Mouse (Mus musculus) lung, embryonic 16.5 days (tissue): Measurements from ENCODE around the gene Map7d2. TPM values are rescaled to one million over a fixed set of nuclear protein-coding genes. Genes with fewer than 3 reads are reported as not detected.

Source experiments
- ATAC-seq: fragments of 200-750 bp; cut with Nextera tagmentation; 2 replicates; pipeline ENCODE4 v1.8.0; 2017; ENCODE audit warnings: low read depth, mild to moderate bottlenecking, moderate library complexity
- H3K27ac ChIP-seq: fragments of 300-500 bp; sonication (generic); 2 replicates; pipeline ENCODE4 v1.5.1; 2014; ENCODE audit warnings: mild to moderate bottlenecking, control low read depth, low read length
- H3K27me3 ChIP-seq: fragments of 300-500 bp; sonication (generic); 2 replicates; pipeline ENCODE4 v1.6.1; 2014; ENCODE audit warnings: low read depth, low read length, mixed read lengths; ENCODE audit not compliant: control insufficient read depth, insufficient read depth
- H3K36me3 ChIP-seq: fragments of 300-500 bp; sonication (generic); 2 replicates; pipeline ENCODE4 v1.6.1; 2014; ENCODE audit warnings: low read length; ENCODE audit not compliant: control insufficient read depth, insufficient read depth
- H3K4me1 ChIP-seq: fragments of 300-500 bp; sonication (generic); replicated peaks from 2 replicates; pipeline ENCODE4 v1.6.1; 2014; ENCODE audit warnings: low read length, mixed read lengths; ENCODE audit not compliant: control insufficient read depth, insufficient read depth
- H3K4me2 ChIP-seq: fragments of 300-500 bp; sonication (generic); 2 replicates; pipeline ENCODE4 v1.6.1; 2014; ENCODE audit warnings: low read depth, low read length, control low read depth
- H3K4me3 ChIP-seq: fragments of 300-500 bp; sonication (generic); 2 replicates; pipeline ENCODE4 v1.5.1; 2014; ENCODE audit warnings: mild to moderate bottlenecking, low read length, control low read depth
- H3K9ac ChIP-seq: fragments of 300-500 bp; sonication (generic); 2 replicates; pipeline ENCODE4 v1.6.1; 2014; ENCODE audit warnings: low read length, control low read depth
- H3K9me3 ChIP-seq: fragments of 300-500 bp; sonication (generic); 2 replicates; pipeline ENCODE4 v1.6.1; 2016; ENCODE audit warnings: low read length; ENCODE audit not compliant: control insufficient read depth
- WGBS: fragments of 180-500 bp; shearing (Covaris S2); extraction: QIAGEN DNeasy Blood & Tissue Kit; methylation state at CpG from one replicate; pipeline ENCODE4 v1.1.7; 2014; 5-methylcytosine and 5-hydroxymethylcytosine counted together
- polyA plus RNA-seq: library from polyadenylated mRNA; unstranded; fragments of >200 nt; fragmentation: Nextera tagmentation; extraction: Ambion mirVana; gene quantifications from 2 replicates; pipeline ENCODE4 v1.2.1, GENCODE M21; 2015

The Map7d2 gene
- polyA plus RNA-seq, 1 experiment from 2014 or later, result 2.0 TPM

- Histone ChIP-seq H3K4me1 (no peaks in the 10 kb centered on the region), H3K27ac (no peak overlapping the region), H3K9ac (no peak overlapping the region), H3K4me2 (no peak overlapping the region), H3K4me3 (no peak overlapping the region), H3K36me3 (no peaks in the 10 kb centered on the region), H3K9me3 (no peaks in the 10 kb centered on the region), H3K27me3 (no peaks in the 10 kb centered on the region)
- ATAC-seq, result no peak
- WGBS, result 53% methylated on average over 19 of the region's 19 CpGs
Measured at GRCm38 (mm10) chrX:159508331-159509036, 94.1 kb downstream of the Map7d2 start.

- Histone ChIP-seq H3K4me1 (no peaks in the 10 kb centered on the region), H3K9me3 (no peaks in the 10 kb centered on the region), H3K9ac (no peak overlapping the region), H3K4me3 (no peak overlapping the region), H3K36me3 (no peaks in the 10 kb centered on the region), H3K27me3 (no peaks in the 10 kb centered on the region), H3K4me2 (no peak overlapping the region), H3K27ac (no peak overlapping the region)
- ATAC-seq, result no peak
- WGBS, result 55% methylated on average over 4 of the region's 4 CpGs
Measured at GRCm38 (mm10) chrX:159509042-159509441, 94.7 kb downstream of the Map7d2 start.

GRCm38 (mm10) chrX:159509847-159510715, 95.7 kb downstream of the Map7d2 start:
- H3K36me3 ChIP-seq, result no peaks in the 10 kb centered on the region
- no peaks in the 10 kb centered on the region for H3K27me3 ChIP-seq
- ATAC-seq, result no peak
- H3K9ac ChIP-seq, result no peak overlapping the region
- no peak overlapping the region for H3K4me2 ChIP-seq
- WGBS, result 75% methylated on average over 19 of the region's 19 CpGs
- H3K4me1 ChIP-seq, result no peaks in the 10 kb centered on the region
- no peak overlapping the region for H3K4me3 ChIP-seq
- H3K9me3 ChIP-seq, result no peaks in the 10 kb centered on the region
- H3K27ac ChIP-seq, result no peak overlapping the region

GRCm38 (mm10) chrX:159510716-159511051, 96.3 kb downstream of the Map7d2 start:
- Histone ChIP-seq H3K9ac (no peak overlapping the region), H3K4me2 (no peak overlapping the region), H3K4me1 (no peaks in the 10 kb centered on the region), H3K4me3 (no peak overlapping the region), H3K27me3 (no peaks in the 10 kb centered on the region), H3K9me3 (no peaks in the 10 kb centered on the region), H3K36me3 (no peaks in the 10 kb centered on the region), H3K27ac (no peak overlapping the region)
- ATAC-seq, result no peak
- WGBS, result 58% methylated on average over 9 of the region's 9 CpGs

- Histone ChIP-seq H3K27me3 (no peaks in the 10 kb centered on the region), H3K9ac (no peak overlapping the region), H3K4me2 (no peak overlapping the region), H3K27ac (no peak overlapping the region), H3K4me3 (no peak overlapping the region), H3K9me3 (no peaks in the 10 kb centered on the region), H3K36me3 (no peaks in the 10 kb centered on the region), H3K4me1 (no peaks in the 10 kb centered on the region)
- ATAC-seq, result no peak
- WGBS, result 83% methylated on average over 6 of the region's 6 CpGs
Measured at GRCm38 (mm10) chrX:159515599-159515998, 101.2 kb downstream of the Map7d2 start.

GRCm38 (mm10) chrX:159521780-159522179, 107.4 kb downstream of the Map7d2 start:
- no peak for ATAC-seq
- H3K36me3 ChIP-seq, result no peaks in the 10 kb centered on the region
- 67% methylated on average over 3 of the region's 3 CpGs for WGBS

GRCm38 (mm10) chrX:159522651-159523050, 108.3 kb downstream of the Map7d2 start:
- no peak for ATAC-seq
- 75% methylated on average over 4 of the region's 4 CpGs for WGBS
- no peaks in the 10 kb centered on the region for H3K36me3 ChIP-seq
- no peak overlapping the region for H3K27ac ChIP-seq
- H3K27me3 ChIP-seq, result no peaks in the 10 kb centered on the region
- no peak overlapping the region for H3K9ac ChIP-seq
- H3K4me1 ChIP-seq, result no peaks in the 10 kb centered on the region
- no peak overlapping the region for H3K4me2 ChIP-seq
- no peak overlapping the region for H3K4me3 ChIP-seq
- H3K9me3 ChIP-seq, result no peaks in the 10 kb centered on the region

More at GRCm38 (mm10) chrX:159521780-159522179, 107.4 kb downstream of the Map7d2 start:
- H3K9ac ChIP-seq, result no peak overlapping the region
- no peaks in the 10 kb centered on the region for H3K9me3 ChIP-seq
- H3K27me3 ChIP-seq, result no peaks in the 10 kb centered on the region
- H3K4me3 ChIP-seq, result no peak overlapping the region
- H3K4me2 ChIP-seq, result no peak overlapping the region
- H3K27ac ChIP-seq, result no peak overlapping the region
- no peaks in the 10 kb centered on the region for H3K4me1 ChIP-seq

- no peaks in the 10 kb centered on the region for H3K4me1 ChIP-seq
- ATAC-seq, result no peak
- WGBS, result 79% methylated on average over 6 of the region's 6 CpGs
- no peaks in the 10 kb centered on the region for H3K9me3 ChIP-seq
- no peak within 1 kb of the TSS for H3K27ac ChIP-seq
- H3K9ac ChIP-seq, result no peak within 1 kb of the TSS
- no peak within 1 kb of the TSS for H3K4me3 ChIP-seq
- no peaks in the 10 kb centered on the region for H3K27me3 ChIP-seq
- no peak within 1 kb of the TSS for H3K4me2 ChIP-seq
- H3K36me3 ChIP-seq, result no peaks in the 10 kb centered on the region
Measured at GRCm38 (mm10) chrX:159526388-159526787, 112.0 kb downstream of the Map7d2 start, which contains the start of gene Bclaf3. Bclaf3 (plus strand) TSS chrX:159526688.

GRCm38 (mm10) chrX:159532427-159532810, 118.0 kb downstream of the Map7d2 start:
- Histone ChIP-seq H3K9me3 (no peaks in the 10 kb centered on the region), H3K27ac (peak overlapping the region; percentile 78), H3K9ac (peak overlapping the region; percentile 75), H3K36me3 (no peaks in the 10 kb centered on the region), H3K4me1 (0 out of 2 replicates have a peak, but pooled peaks cover 4% of the 10 kb centered on the region), H3K4me2 (peak overlapping the region; percentile 65), H3K4me3 (peak overlapping the region; percentile 65), H3K27me3 (no peaks in the 10 kb centered on the region)
- ATAC-seq, result peak; percentile 99
- 15% methylated on average over 18 of the region's 38 CpGs for WGBS
